Mouse (Mus musculus) stomach, embryonic 14.5 days (tissue): ENCODE data around the gene Shroom2. TPM values are rescaled to one million over a fixed set of nuclear protein-coding genes. Genes with fewer than 3 reads are reported as not detected.

Experiments used
- ATAC-seq: fragments of 200-750 bp; cut with Nextera tagmentation; 2 replicates; pipeline ENCODE4 v1.8.0; 2017; ENCODE audit warnings: low read depth, moderate TSS enrichment; ENCODE audit not compliant: insufficient number of reproducible peaks, insufficient read depth, low FRiP score
- H3K27ac ChIP-seq: fragments of 300-500 bp; sonication (generic); 2 replicates; pipeline ENCODE4 v1.5.1; 2014; ENCODE audit warnings: mild to moderate bottlenecking, low read length, moderate library complexity, mixed read lengths
- H3K27me3 ChIP-seq: fragments of 300-500 bp; sonication (generic); 2 replicates; pipeline ENCODE4 v1.6.1; 2014; ENCODE audit warnings: low read length, control low read depth, mixed read lengths; ENCODE audit not compliant: control insufficient read depth, insufficient read depth
- H3K36me3 ChIP-seq: fragments of 300-500 bp; sonication (generic); 2 replicates; pipeline ENCODE4 v1.6.1; 2014; ENCODE audit warnings: mild to moderate bottlenecking, control low read depth, low read length, moderate library complexity, mixed read lengths; ENCODE audit not compliant: control insufficient read depth, insufficient read depth
- H3K4me1 ChIP-seq: fragments of 300-500 bp; sonication (generic); 2 replicates; pipeline ENCODE4 v1.6.1; 2014; ENCODE audit warnings: low read length, control low read depth, mixed read lengths; ENCODE audit not compliant: control insufficient read depth, insufficient read depth
- H3K4me2 ChIP-seq: fragments of 300-500 bp; sonication (generic); replicated peaks from 2 replicates; pipeline ENCODE4 v1.6.1; 2014; ENCODE audit warnings: low read depth, low read length, control low read depth
- H3K4me3 ChIP-seq: fragments of 300-500 bp; sonication (generic); 2 replicates; pipeline ENCODE4 v1.5.1; 2014; ENCODE audit warnings: low read depth, low read length, control low read depth
- H3K9ac ChIP-seq: fragments of 300-500 bp; sonication (generic); replicated peaks from 2 replicates; pipeline ENCODE4 v1.6.1; 2014; ENCODE audit warnings: low read depth, mild to moderate bottlenecking, control low read depth, low read length, moderate library complexity, mixed read lengths
- H3K9me3 ChIP-seq: fragments of 300-500 bp; sonication (generic); 2 replicates; pipeline ENCODE4 v1.6.1; 2016; ENCODE audit warnings: low read depth, low read length, control low read depth; ENCODE audit not compliant: control insufficient read depth
- WGBS: fragments of 180-500 bp; shearing (Covaris S2); extraction: QIAGEN DNeasy Blood & Tissue Kit; methylation state at CpG from one replicate; pipeline ENCODE4 v1.1.7; 2014; 5-methylcytosine and 5-hydroxymethylcytosine counted together
- polyA plus RNA-seq: library from polyadenylated mRNA; unstranded; fragments of >200 nt; fragmentation: Nextera tagmentation; extraction: Ambion mirVana; gene quantifications from 2 replicates; pipeline ENCODE4 v1.2.1, GENCODE M21; 2014

The Shroom2 gene
- polyA plus RNA-seq, 1 experiment from 2014 or later = 9.6 TPM

DNA sequence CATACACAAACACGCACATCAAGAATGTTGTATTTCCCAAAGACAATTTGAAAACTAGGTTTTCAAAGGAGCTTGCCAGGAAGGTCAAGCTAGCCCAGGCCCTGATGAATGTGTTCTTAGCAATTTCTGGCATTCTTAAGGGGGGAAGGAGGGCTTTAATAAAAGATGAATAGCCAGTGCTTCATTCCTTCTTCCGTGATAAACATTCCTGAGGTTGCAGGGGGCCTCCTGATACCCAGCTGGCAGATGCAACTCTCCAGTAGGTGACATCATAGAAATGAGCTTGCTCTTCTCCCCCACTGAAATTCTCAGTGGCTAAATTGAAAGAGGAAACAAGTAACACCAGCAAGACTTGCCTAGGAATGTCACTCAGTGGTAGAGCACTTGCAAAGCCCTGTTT is 5.1 kb downstream of the Shroom2 start:
- Histone ChIP-seq H3K4me2 (no peak overlapping the region), H3K27ac (no peak overlapping the region), H3K27me3 (no peaks in the 10 kb centered on the region), H3K9me3 (no peaks in the 10 kb centered on the region), H3K36me3 (no peaks in the 10 kb centered on the region), H3K4me1 (no peaks in the 10 kb centered on the region), H3K9ac (no peak overlapping the region), H3K4me3 (no peak overlapping the region)
- no peak for ATAC-seq
- 34% methylated on average over 2 of the region's 2 CpGs for WGBS

DNA sequence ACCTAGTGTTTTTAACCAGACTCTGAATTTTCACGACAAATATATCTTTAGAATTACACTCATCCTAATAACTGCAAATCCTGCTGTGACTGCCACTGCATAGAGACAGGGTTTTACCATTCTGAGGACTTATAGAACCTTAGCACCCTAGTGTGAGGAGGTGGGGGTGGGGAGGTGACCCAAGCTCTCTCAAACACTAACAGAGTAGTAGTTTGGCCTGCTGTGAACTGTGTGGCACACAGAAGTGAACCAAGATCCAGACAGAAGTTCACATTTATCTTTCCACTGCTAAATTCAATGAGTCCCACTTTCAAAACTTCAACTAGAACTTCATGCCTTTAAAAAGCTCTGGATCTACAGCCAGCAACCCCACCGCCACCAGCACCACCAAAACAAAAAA is 6.4 kb downstream of the Shroom2 start:
- Histone ChIP-seq H3K9me3 (no peaks in the 10 kb centered on the region), H3K4me1 (no peaks in the 10 kb centered on the region), H3K36me3 (no peaks in the 10 kb centered on the region), H3K4me3 (no peak overlapping the region), H3K4me2 (no peak overlapping the region), H3K9ac (no peak overlapping the region), H3K27me3 (no peaks in the 10 kb centered on the region), H3K27ac (no peak overlapping the region)
- ATAC-seq = no peak
- 65% methylated on average over 2 of the region's 2 CpGs for WGBS

DNA sequence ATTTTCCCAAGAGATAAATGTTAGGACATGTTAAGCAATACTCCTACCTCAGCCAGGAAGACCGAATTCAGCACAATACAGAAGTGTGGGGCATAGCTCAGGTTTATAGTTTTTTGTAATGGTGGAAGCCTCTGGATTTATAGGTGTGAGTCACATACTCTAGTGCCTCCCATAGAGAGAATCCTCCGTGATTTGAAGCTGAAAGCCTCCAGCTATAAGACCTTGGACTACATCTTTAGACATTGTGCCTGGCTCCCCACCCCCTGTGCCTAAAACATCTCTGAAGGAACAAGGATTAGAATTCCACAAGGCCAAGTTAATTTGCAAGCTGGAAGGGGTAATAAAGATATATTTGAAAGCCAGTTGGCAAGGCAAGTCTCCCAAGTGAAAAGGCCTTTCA is 6.8 kb downstream of the Shroom2 start:
- Histone ChIP-seq H3K4me3 (no peak overlapping the region), H3K4me1 (no peaks in the 10 kb centered on the region), H3K27ac (no peak overlapping the region), H3K36me3 (no peaks in the 10 kb centered on the region), H3K9ac (no peak overlapping the region), H3K27me3 (no peaks in the 10 kb centered on the region), H3K4me2 (no peak overlapping the region), H3K9me3 (no peaks in the 10 kb centered on the region)
- no peak for ATAC-seq
- WGBS = 50% methylated on average over 2 of the region's 2 CpGs

DNA sequence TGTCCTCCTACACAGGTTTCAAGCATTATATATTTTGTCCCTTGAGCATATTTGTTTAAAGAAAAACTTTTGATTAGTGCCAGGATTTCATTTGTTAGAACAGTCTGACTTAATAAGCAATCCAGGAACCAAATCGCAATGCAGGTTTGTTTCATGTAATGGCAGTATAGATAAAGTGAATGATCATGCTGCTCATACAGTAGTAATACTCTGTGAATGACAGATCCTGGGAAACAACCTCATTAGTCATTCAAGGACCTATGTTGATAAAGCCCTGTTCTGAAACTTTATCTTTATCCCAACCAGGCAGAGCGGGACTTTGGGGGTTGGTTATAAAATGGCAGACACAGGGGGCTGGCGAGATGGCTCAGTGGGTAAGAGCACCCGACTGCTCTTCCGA is 13.0 kb downstream of the Shroom2 start:
- ATAC-seq = no peak
- no peaks in the 10 kb centered on the region for H3K27me3 ChIP-seq
- no peaks in the 10 kb centered on the region for H3K4me1 ChIP-seq
- H3K9ac ChIP-seq = no peak overlapping the region
- H3K9me3 ChIP-seq = no peaks in the 10 kb centered on the region
- H3K27ac ChIP-seq = no peak overlapping the region
- H3K36me3 ChIP-seq = no peaks in the 10 kb centered on the region
- H3K4me3 ChIP-seq = no peak overlapping the region
- no peak overlapping the region for H3K4me2 ChIP-seq
- WGBS = 89% methylated on average over 5 of the region's 5 CpGs

DNA sequence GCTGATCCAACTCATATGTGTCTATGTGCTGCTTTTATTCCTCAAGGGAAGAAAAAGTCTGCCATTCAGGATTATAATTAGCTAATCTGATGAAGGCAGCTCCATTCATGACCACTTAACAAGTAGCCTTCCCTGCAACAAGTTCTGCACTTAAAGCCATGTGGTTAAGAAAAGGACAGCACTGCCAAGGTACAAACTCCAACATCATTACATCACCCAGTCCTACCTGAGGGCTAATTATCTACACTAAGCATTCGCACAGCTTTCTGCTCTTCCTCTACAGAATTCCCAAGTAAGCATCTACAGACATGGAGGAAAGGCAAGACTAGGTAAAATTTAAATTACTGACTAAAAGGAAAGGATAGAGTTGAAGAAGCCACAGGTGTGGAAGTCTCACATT is 13.4 kb downstream of the Shroom2 start:
- WGBS = 92% methylated on average over 1 of the region's 1 CpGs
- H3K4me2 ChIP-seq = no peak overlapping the region
- H3K9me3 ChIP-seq = no peaks in the 10 kb centered on the region
- no peak overlapping the region for H3K27ac ChIP-seq
- no peak overlapping the region for H3K4me3 ChIP-seq
- H3K27me3 ChIP-seq = no peaks in the 10 kb centered on the region
- H3K36me3 ChIP-seq = no peaks in the 10 kb centered on the region
- ATAC-seq = no peak
- no peaks in the 10 kb centered on the region for H3K4me1 ChIP-seq
- H3K9ac ChIP-seq = no peak overlapping the region

DNA sequence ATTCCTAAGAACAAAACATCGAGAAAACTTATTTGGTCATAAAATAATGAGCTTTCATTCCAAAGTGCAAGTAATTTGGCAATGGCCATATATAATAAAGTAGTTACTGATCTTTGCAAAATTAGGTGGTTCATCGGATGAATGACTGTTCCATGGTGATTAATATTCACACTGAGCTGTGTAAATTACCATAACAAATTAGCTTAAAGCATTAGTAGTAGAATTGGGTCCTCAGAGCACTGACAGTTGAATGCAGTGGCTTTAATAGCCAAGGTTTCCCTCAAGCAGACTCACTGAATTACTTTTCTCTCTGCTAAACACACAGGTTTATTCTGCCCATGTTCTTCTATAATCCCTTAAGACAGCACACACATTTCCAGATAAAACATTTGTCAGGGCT is 23.3 kb downstream of the Shroom2 start:
- Histone ChIP-seq H3K36me3 (no peaks in the 10 kb centered on the region), H3K4me2 (no peak overlapping the region), H3K27ac (no peak overlapping the region), H3K9me3 (no peaks in the 10 kb centered on the region), H3K4me1 (no peaks in the 10 kb centered on the region), H3K9ac (no peak overlapping the region), H3K4me3 (no peak overlapping the region), H3K27me3 (no peaks in the 10 kb centered on the region)
- WGBS = 78% methylated on average over 2 of the region's 2 CpGs
- no peak for ATAC-seq

DNA sequence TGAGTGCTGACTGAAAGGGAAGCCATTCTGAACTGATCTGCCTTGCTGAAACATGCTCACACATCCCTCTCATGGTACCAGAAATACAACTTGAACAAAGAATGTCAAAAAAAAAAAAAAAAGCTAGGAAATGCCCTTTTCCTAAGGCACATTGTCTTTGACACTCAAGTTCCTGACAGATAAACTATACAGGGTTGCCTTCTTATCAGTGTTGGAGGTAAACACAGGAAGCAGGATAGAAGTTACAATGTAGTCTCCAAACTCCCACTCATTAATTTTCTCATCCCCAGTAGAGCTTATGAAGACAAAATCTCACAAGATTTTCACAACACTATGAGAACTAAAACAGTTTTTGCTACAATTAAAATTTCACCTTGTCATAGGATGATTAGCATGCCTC is 25.6 kb downstream of the Shroom2 start:
- no peaks in the 10 kb centered on the region for H3K36me3 ChIP-seq
- H3K9ac ChIP-seq = no peak overlapping the region
- no peak overlapping the region for H3K4me2 ChIP-seq
- ATAC-seq = no peak
- H3K4me3 ChIP-seq = no peak overlapping the region
- H3K9me3 ChIP-seq = no peaks in the 10 kb centered on the region
- no peaks in the 10 kb centered on the region for H3K4me1 ChIP-seq
- no peaks in the 10 kb centered on the region for H3K27me3 ChIP-seq
- H3K27ac ChIP-seq = no peak overlapping the region

DNA sequence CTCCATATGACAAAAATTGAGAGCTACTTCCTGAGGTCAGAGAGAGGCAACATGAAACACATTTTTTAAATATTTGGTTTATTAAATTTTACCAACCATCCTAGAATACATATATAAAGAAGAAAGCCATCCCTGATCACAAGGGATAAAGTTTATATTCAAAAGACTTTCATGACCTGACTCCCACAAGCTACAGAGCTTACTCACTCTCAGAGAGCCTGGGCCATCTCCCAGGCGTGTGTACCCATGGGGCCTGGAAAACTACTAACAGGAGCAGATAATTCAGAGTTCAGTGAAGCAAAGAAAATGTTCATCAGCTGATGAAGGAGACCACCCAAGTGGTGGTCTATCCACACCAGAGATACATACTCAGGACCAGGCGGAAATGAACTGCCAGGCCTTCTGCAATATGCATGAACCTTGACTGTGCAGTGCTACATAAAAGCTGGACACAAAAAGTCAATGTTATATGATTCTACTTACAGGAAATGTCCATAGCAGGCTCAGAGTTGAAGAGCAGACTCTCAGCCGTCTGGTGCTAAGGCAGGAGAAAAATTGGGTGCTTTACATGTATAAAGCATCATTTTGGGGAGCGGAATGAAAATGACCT is 30.4 kb downstream of the Shroom2 start:
- Histone ChIP-seq H3K36me3 (no peaks in the 10 kb centered on the region), H3K27me3 (no peaks in the 10 kb centered on the region), H3K9ac (no peak overlapping the region), H3K9me3 (no peaks in the 10 kb centered on the region), H3K4me2 (no peak overlapping the region), H3K4me3 (no peak overlapping the region), H3K27ac (no peak overlapping the region), H3K4me1 (no peaks in the 10 kb centered on the region)
- ATAC-seq = no peak
- 70% methylated on average over 4 of the region's 4 CpGs for WGBS

DNA sequence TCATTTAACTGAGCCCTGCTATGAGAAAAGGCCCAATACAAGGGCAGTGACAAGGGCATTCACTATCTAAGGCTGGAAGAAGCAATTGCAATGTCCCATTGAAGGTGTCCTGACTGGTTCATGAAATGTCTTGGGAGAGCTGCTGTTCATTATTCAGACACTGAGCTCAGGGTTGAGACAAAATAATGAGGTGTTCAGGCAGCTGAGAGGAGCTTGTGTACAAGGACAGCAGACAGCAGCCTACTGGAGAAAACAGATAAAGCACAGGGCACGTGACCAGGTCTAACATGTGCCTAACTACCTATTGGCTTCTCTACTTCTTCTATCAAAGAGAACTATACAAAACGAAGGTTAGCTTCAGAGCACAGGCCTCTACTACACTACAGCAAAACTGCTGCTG is 31.1 kb downstream of the Shroom2 start:
- Histone ChIP-seq H3K9me3 (no peaks in the 10 kb centered on the region), H3K9ac (no peak overlapping the region), H3K27me3 (no peaks in the 10 kb centered on the region), H3K36me3 (no peaks in the 10 kb centered on the region), H3K4me1 (no peaks in the 10 kb centered on the region), H3K27ac (no peak overlapping the region), H3K4me3 (no peak overlapping the region), H3K4me2 (no peak overlapping the region)
- ATAC-seq = no peak
- 56% methylated on average over 2 of the region's 2 CpGs for WGBS
